Mouse (Mus musculus) G1E-ER4 (cell line): ENCODE data around the gene Atp5f1. TPM values are rescaled to one million over a fixed set of nuclear protein-coding genes. Genes with fewer than 3 reads are reported as not detected.
A peak's percentile ranks its signal among the peaks of the same experiment; 100 is the strongest.

Experiments
- GATA1 ChIP-seq: IDR thresholded peaks from one replicate; pipeline ENCODE4 v1.8.0; 2012; ENCODE audit warnings: low read length, inconsistent platforms
- polyA plus RNA-seq: library from polyadenylated mRNA; stranded (reverse); fragments of >175 nt; gene quantifications from 2 replicates; pipeline ENCODE4 v1.2.3, GENCODE M21; 2012

The Atp5f1 gene
- polyA plus RNA-seq, 1 experiment, result 96.5 TPM

DNA sequence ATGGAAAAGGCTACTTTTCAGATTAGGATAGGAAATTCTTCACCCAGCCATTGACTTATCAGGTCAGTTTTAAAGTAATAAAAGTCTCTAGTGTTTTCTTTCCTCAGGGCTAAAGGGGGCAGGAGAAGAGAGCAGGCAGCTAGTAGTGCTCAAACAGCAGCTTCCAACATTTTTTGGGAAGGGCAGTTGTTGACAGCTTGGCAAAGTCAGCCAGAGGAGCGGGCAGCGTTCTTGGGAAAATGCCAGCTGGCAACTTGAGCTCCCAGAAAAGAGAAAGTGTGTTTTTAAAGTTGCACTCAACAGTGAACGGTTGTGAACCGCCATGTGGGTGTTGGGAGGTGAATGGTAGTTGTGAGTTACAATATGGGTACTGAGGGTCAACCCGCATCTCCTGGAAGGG is 24.9 kb downstream of the Atp5f1 start:
- TF ChIP-seq GATA1, result no peak

DNA sequence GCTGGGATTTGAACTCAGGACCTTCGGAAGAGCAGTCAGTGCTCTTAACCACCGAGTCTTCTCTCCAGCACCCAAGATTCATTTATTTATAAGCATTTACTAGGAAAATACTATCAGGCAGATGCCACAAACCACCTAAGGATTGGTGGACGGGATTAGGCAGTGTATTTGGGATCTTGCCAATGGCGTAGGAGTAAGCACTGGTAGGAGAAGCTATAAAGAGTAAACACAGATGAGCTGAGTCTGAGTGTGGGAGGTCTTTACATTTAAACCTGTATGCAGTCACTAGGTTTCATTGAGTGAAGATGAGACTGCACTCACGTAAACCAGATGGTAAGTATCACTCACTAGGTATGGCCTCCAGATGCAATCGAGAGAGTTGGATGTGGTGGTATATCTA is 26.0 kb downstream of the Atp5f1 start:
- TF ChIP-seq GATA1, result no peak

DNA sequence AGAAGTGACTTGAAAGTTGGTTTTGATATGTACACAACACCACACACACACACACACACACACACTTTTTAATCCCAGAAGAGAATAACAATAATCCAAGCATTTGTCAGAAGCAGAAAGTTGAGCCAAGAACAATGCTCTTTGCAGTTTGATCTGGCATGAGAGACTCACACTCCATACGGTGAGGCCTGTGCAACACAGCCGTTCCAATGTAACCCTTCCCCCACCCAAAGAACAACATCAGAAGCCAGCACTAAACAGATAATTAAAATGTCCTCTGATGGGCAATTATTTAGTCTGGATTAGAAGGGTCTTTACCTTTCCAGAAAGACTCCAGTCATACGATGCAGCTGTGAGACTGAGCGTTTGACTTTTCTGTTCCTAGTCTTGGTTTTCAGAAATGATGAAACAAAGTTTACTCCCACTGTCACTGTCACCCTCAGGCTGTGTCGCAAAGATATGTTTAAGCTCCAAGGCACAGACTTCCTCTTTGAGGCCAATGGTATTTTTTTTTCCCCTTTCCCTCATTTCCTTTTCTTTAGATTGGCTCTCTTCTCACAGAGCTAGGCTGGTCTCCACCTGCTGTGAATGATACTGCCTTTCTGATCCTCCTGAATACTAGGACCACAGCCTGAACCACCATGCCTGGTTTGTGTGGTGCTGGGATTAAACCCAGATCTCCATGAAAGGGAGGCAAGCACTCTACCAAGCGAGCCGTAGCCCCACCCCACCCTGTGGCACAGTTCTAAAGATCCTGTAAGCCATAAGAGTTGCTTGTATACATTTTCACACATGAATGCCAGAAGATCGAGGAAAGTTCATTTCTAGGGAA is 27.4 kb downstream of the Atp5f1 start, which contains the start of gene I830077J02Rik:
I830077J02Rik (minus strand) TSS at position 425 of the 832 bp plus-strand sequence.
- no peak for TF ChIP-seq GATA1

DNA sequence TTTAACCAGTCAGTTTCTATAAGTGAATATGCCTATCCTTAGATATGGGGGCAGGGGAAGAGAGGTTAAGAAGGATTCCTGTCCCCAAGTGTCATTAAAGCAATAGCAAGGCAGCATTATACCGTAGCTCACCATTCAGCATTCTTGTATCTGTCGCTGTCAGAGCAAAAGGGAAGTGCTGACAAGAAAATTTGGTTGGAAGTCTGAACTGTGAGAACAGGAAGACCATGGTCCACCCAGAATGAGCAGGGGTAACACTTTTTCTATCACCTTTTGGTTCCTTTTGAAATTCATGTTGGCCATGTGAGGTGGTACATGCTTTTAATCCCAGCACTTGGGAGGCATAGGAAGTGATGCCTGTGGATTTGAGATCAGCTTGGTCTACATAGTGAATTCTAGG is 28.8 kb downstream of the Atp5f1 start:
- TF ChIP-seq GATA1, result no peak

DNA sequence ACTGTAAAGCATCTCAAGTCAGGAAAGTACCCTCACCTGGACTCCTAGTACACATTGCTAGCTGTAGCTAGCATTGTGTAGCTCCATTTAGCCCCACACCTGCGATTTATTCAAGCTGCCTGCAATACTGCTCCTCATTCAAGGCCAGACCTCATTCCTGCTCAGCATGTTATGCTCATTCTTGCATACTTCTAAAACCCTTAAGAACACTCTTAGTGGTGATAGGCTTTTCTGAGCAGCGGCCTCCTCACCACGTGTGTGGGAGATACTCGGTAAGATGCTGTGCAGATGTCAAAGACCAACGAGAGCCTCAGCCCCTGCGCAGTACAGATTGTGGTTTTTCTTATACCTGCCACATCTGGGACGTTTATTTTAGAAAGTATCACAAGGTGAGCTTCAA is 30.1 kb downstream of the Atp5f1 start:
- no peak for TF ChIP-seq GATA1

DNA sequence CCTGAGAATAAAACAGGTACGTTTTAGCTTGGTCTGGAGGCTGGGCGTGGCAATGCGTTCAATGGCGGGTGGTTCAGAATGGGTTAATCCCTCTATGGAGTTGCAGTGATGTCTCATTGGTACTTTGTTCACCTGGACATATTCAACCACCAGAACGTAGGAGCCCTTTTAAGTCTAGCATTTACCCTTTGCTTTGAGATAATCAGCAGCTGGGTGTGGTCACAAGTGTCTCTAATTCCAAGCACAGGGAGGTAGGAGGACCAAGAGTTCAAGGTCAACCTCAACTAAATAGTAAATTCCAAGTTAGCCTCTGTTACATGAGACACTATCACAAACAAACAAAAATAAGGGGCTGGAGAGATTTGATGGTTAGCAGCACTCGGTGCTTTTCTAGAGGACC is 31.1 kb downstream of the Atp5f1 start:
- TF ChIP-seq GATA1, result no peak

DNA sequence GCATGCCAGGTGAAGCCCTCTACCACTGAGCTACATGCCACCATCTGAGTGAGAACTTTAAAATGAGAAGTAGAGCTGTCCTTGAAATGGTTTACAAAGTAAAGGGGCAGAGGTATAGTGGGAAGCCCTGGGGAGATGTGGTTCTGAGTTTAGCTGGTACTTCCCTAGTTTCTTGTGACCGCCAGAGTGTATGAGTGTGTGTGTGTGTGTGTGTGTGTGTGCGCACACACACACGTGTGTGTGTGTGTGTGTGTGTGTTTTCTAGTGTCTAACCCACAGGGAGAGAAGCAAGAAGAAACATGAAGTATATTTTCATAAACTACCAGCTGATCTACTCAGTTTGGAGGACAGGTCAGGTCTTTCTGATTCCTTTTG is 31.7 kb downstream of the Atp5f1 start:
- TF ChIP-seq GATA1, result no peak

DNA sequence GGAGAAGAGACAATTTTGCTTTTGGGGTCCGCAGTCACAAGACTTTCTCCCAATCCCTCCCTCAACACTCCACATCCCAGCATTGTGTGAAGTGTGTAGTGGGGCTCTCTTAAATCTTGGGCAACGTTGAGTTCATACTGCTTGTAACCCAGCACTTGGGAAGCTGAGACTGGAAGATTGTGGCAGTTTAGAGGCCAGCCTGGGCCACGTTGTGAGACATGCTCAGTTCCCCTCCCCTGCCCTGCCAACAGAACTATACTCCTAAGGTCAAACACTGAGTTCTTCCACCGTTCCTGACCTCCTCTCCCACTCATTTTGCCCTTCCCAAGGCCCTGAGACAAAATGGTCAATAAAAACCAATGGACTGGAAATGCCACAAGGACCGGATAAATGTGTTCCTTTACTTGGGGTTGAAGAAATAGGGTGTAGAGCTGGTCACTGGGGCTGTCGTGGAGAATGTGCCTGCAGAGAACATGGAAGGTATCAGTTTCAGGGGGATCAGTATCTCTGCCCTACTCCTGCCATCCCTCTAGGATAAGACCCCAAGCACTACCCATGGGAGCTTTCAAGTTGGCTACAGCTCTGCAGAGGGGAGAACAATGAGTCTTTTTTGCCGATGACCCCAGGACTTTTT is 32.2 kb downstream of the Atp5f1 start:
- no peak for TF ChIP-seq GATA1

DNA sequence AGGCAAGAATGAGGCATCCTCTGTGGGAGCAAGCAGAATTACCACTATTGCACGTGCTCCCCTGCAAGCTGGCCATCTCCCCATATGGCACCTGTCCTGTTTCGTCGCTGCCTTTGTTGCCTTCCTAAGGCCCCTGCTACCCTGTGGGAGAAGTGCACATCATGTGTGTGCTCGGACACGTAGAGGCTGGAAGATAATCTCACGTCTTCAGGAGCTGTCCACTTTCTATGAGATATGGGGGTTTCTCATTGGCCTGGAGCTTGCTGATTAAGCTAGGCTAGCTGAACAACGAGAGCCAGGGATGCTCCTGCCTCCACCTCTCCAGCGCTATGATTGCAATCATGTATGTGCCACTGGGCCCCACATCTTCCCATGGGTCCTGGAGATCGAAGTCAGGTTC is 35.3 kb downstream of the Atp5f1 start:
- TF ChIP-seq GATA1, result no peak

DNA sequence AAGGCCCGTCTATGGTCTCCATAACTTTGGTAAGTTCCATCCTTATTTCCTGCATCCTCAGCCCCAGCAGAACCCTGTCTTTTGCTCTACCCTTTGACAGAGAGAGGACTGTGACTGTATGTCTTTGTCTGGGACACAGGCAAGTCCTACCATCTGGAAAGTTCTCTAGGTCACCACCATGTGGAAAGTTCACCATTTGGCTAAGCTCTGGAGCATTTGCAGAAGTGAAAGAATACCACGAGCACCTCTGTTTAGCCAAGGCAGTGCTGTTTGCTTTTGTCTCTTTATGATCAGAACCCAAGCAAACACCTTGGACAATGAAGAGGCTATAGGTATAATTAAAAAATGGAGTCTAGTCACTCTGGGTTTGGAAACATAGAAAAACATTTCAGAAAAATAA is 37.9 kb downstream of the Atp5f1 start:
- TF ChIP-seq GATA1, result no peak

DNA sequence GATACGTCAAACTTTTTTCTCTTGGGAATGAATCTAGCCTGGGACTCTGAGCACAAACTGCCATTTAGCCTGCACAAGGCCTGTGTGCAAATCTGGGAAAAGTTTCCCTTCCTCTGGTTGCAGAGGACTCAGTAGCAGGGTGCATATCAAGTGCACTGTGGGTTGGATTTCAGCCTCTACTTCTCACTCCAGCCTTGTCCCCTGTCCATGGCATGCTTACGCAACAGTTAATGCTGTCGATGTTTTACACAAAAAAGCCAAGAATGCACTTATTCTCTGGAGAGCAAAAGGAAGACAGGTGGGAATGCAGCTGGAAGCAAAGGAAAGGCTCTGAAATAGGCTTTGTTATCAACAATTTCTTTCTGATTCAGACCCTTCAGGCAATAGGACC is 41.5 kb downstream of the Atp5f1 start:
- no peak for TF ChIP-seq GATA1

DNA sequence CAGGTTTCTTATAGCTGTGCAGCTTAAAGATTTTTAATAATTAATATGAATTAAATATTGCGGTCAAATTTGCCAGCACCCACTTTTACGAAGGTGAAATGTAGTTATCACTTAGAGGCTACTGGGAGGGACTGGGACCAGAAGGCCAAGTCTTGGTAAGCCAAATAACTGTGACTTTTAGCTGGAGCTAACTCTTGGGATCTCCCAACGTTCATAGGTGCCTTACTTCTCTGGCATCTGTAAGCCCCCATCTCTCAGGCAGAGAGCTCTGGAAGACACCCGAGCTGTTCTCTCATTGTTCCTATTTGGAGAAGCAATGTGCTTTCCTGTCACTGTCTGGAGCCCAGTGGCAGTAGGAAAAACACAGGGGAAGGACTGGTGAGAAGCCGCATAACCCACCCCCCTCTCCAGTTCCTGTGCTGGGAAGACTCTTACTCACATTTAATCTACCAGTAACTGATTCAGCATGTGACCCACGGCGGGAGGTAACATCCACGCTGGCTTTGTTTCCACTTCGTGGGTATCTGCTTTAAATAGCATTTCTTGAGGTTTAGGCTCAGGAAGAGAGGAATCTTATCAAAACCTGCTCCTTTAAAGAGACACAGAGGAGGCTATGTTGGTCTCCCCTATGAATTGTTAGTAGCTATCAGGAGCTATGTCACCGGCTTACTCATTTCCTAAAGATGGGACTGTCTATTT is 42.1 kb downstream of the Atp5f1 start:
- no peak for TF ChIP-seq GATA1

DNA sequence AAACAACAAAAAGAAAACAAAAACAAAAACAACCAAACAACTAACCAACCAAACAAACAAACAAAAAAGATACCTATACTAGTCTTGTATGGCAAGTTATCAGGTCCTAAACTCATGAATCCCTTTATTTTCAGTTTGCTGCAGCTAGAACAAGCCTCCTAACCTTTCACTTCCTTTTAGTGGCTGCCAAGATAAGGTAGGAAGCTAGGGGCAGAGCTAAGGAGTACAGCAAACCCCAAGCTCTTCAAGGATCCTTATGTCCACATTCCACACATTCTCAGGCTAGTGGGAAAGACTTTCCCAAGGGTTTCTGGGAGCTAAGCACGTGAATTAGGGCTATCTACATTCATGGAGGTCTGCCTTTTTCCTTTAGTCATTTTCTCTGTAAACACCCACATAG is 44.6 kb downstream of the Atp5f1 start:
- TF ChIP-seq GATA1, result no peak

DNA sequence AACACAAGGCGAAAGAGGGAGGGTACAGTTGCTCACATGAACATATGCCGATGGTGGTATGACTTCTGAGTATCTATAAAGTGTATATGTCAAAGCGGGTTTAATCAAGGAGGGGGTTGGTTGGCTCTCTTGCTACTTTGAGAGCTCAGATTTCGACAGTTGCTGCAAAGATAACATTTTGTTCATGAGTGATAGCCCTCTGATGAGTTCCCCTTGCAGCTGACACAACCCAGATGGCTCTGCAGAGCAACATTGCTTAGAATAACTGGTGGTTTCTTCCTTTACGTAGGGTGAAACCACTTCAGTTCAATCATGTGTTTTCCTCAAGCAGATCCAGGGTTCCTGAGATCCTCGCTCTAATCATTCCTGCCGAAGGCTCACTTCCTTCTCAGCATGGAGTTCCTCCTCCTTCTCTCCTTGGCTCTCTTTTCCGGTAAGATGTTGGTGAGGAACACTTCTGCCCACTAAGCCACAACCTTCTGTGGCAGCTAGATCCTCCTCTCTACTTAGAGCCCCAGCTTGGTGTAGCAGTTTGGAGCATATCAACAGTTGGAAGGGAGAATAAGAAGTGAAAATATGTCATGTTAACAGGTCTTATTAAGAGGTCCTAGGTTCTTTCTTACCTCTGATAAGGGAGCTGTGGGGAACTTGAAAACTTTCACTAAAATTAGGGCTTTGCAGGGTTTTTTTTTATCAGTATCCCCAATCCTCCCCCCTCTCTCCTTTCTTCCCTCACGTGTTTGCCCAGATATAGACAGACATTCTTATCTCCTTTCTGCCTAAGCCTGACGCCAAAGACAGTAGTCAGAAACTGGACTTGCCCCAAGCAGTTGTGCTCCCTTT is 45.8 kb downstream of the Atp5f1 start:
- TF ChIP-seq GATA1, result peak; percentile 83

DNA sequence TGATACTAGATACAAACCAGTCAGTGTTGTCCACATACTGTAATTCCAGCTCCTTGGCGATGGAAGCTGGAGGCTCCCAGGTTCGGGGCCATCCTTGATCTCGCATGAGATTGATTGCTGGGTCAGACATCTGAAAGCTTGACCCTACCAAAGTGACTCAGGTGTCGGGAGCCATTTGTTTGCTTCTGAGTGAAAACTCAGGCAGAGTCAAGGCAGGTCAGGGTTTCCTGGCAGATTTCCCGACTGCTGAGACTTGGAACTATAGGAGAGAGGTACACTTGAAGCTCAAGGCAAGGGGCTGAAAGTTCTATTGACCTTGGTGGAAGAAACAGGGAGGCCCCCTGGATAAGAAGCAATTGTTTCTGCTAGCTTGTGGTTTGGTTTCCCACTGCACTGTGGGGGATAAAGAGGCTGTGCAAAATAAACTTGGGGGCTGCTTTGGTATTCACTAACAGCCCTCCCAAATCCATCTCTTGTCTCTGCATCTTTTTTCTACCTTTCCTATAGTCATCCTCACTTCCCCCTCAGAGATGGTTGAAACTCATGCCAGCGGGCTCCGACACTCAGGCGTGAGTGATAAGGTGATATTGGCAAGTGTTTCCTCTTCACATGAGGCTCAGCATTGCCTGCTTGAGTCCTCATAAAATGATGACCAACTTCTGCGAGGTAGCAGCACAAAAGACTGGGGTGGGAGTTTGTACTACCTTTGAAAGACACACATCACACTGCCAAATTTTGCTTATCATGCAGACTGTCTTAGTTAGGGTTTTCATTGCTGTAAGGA is 47.6 kb downstream of the Atp5f1 start:
- TF ChIP-seq GATA1, result no peak
